Mouse (Mus musculus): ENCODE measurements at regions not wholly inside any gene's neighbourhood (a gene's known extent, or its start where the extent isn't known, plus 50 kb on each side); places are given as distances from the start of the nearest gene placed in this dataset.

GRCm38 (mm10) chr17:47177671-47178246, 167.4 kb upstream of the Ubr2 start:
- no peak for DNase-seq (ENCODE audit: low spot score)

- DNase-seq (ENCODE audit: low spot score): no peak
Observed at GRCm38 (mm10) chr17:47176328-47176727, 166.0 kb upstream of the Ubr2 start.

GRCm38 (mm10) chr17:47174748-47175215, 164.4 kb upstream of the Ubr2 start:
- no peak for DNase-seq (ENCODE audit: low spot score)

GRCm38 (mm10) chr17:47171801-47172200, 161.4 kb upstream of the Ubr2 start:
- DNase-seq (ENCODE audit: low spot score): no peak

- DNase-seq (ENCODE audit: low spot score): no peak
Observed at GRCm38 (mm10) chr17:47170978-47171593, 160.7 kb upstream of the Ubr2 start.

GRCm38 (mm10) chr17:47168105-47168504, 157.7 kb upstream of the Ubr2 start:
- no peak for DNase-seq (ENCODE audit: low spot score)

GRCm38 (mm10) chr17:47163677-47164340, 153.5 kb upstream of the Ubr2 start:
- no peak for DNase-seq (ENCODE audit: low spot score)

- no peak for DNase-seq (ENCODE audit: low spot score)
Observed at GRCm38 (mm10) chr17:47162459-47162858, 152.1 kb upstream of the Ubr2 start.

GRCm38 (mm10) chr17:47156237-47156636, 145.9 kb upstream of the Ubr2 start:
- DNase-seq (ENCODE audit: low spot score): no peak

- peak; percentile 53 for DNase-seq (ENCODE audit: low spot score)
Observed at GRCm38 (mm10) chr17:47151557-47152278, 141.4 kb upstream of the Ubr2 start.

- DNase-seq (ENCODE audit: low spot score): no peak
Observed at GRCm38 (mm10) chr17:47151193-47151556, 140.8 kb upstream of the Ubr2 start.

GRCm38 (mm10) chr17:47150636-47151035, 140.3 kb upstream of the Ubr2 start:
- no peak for DNase-seq (ENCODE audit: low spot score)

GRCm38 (mm10) chr17:47149662-47150061, 139.3 kb upstream of the Ubr2 start:
- DNase-seq (ENCODE audit: low spot score): no peak

GRCm38 (mm10) chr17:47149158-47149557, 138.8 kb upstream of the Ubr2 start:
- no peak for DNase-seq (ENCODE audit: low spot score)

- peak; percentile 36 for DNase-seq (ENCODE audit: low spot score)
Observed at GRCm38 (mm10) chr17:47146640-47147039, 136.3 kb upstream of the Ubr2 start.

GRCm38 (mm10) chr17:47145590-47145989, 135.2 kb upstream of the Ubr2 start:
- DNase-seq (ENCODE audit: low spot score): no peak

GRCm38 (mm10) chr17:47144996-47145395, 134.6 kb upstream of the Ubr2 start:
- DNase-seq (ENCODE audit: low spot score): no peak

GRCm38 (mm10) chr17:47144460-47144859, 134.1 kb upstream of the Ubr2 start:
- DNase-seq (ENCODE audit: low spot score): no peak

- no peak for DNase-seq (ENCODE audit: low spot score)
Observed at GRCm38 (mm10) chr17:47143898-47144297, 133.5 kb upstream of the Ubr2 start.

- DNase-seq (ENCODE audit: low spot score): no peak
Observed at GRCm38 (mm10) chr17:47142885-47143284, 132.5 kb upstream of the Ubr2 start.

GRCm38 (mm10) chr17:47142276-47142675, 131.9 kb upstream of the Ubr2 start:
- no peak for DNase-seq (ENCODE audit: low spot score)

GRCm38 (mm10) chr17:47141843-47142215, 131.5 kb upstream of the Ubr2 start:
- peak; percentile 59 for DNase-seq (ENCODE audit: low spot score)

Data from embryo, embryonic 10.5 days (tissue).